Mouse (Mus musculus) liver, embryonic 14.5 days (tissue): ENCODE measurements around the gene Zfp106.

Experiments used
- CTCF ChIP-seq: IDR thresholded peaks from 2 replicates; pipeline ENCODE4 v1.5.1; 2016; ENCODE audit warnings: antibody characterized with exemption, low read depth, control low read depth
- EP300 ChIP-seq: IDR thresholded peaks from 2 replicates; pipeline ENCODE4 v1.6.1; 2016; ENCODE audit warnings: antibody characterized with exemption, low read depth

- TF ChIP-seq CTCF (no peak), EP300 (no peak)
Observed at GRCm38 (mm10) chr2:120503094-120503493, 60.5 kb downstream of the Zfp106 start.
